Mouse (Mus musculus) CD4-positive, CD25-positive, alpha-beta regulatory T cell, adult 2 months (primary cell): ENCODE measurements around the gene Cdip1.
"Not testable (repeated sequence)": the region's sequence is repeated elsewhere in the genome, so short reads cannot be mapped to it uniquely, and the experiment has no call there.

Experiments
- DNase-seq: peaks from one replicate; pipeline ENCODE4 v3.0.0-alpha.2; 2012; ENCODE audit warnings: low read depth, low spot score

The Cdip1 gene

DNA sequence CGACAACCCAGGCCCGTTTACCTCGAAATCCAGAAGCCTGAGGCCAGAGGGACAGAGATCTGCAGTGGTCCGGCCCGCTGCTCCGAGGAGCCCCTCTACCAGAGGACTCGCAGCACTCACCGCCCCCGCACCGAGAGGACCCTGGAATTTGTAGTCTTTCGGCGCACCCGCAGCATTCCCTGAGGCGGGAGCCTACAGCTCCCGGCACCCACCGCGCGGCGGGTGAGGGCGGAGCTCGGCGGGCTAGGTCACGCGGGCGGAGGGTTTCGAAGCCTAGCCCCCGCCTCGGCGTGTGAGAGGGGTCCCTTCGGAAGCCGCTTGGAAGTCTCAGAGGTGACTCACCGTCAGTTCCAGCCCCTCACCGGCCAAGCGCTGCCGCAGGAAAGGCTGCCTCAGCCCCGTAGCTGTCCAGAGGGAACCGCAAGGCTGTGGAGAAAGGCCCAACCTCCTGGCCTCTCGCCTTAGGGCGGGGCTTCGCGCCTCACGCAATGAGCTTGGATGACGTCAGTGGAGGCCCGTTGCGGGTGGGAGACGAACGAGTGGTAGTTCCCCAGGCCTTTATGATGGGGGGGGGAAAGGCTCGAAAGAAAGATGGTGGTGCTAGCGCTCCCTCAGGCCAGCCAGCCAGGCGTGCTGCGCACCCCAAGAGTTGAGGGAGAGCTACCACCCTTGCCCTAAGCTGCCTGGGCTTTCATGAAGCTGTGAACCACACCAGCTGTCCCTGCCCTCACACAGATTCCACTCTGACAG is at the start of gene Cdip1:
TSS of gene Cdip1 (minus strand) at position 483 of the 750 bp plus-strand sequence.
- peak; percentile 97 for DNase-seq

DNA sequence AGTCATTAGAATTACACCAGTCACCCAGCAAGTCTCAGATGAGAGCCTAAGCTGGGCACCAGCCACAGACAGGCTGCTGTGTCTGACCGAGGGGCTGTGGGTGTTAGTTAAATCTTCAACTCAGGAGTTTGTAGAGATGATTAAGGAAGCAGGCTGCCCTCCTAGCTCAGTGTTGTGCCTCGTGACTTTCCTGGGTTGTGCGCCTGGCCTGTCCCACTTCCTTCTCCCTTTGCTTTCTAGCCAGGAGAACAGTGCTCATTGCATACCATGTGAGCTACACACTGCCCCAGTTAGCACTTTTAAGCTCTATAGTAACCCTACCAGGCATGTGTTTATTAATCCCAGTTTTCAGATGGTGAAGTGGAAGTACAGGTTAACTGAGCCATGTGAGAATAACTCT is 49.5 kb upstream of the Cdip1 start:
- no peak for DNase-seq

DNA sequence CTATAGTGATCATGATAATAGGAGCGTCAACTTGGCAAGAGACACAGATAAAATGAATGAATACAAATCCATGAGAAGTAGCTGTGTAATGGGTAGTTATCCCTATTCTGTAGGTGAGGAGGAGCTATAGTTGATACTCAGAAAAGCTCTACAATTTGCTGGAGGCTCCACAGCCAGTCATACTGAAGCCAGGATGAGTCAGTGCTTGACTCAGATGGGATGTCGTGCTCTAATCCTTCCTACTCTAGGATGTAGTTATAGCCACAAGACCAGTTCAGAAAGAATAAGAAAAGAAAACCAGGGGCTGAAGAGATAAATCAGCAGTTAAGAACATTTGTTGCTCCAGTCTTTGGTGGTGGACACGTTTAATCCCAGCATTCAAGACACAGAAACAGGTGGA is 47.5 kb upstream of the Cdip1 start:
- DNase-seq: no peak

DNA sequence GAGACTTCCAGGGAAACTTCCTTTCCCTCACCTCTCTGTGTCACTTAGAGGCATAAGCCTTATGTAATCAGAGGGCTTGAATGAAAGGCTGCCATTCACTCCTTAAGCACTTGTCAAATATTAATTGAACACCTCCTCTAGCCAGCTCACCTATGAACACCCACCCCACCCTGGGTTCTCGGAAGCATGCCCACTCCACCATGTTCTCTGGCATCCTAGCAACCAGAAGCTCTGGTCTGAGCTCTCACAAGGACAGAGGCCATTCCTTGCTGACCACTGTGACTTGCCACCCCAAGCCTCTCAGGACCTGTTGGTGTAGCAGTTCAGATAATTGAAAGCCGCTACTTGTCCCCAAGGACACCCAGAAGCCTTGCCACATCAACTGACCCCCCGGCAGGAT is 45.1 kb upstream of the Cdip1 start, which contains the start of gene 4930562C15Rik:
TSS of gene 4930562C15Rik (plus strand) at position 226 of the 400 bp plus-strand sequence.
- no peak for DNase-seq

DNA sequence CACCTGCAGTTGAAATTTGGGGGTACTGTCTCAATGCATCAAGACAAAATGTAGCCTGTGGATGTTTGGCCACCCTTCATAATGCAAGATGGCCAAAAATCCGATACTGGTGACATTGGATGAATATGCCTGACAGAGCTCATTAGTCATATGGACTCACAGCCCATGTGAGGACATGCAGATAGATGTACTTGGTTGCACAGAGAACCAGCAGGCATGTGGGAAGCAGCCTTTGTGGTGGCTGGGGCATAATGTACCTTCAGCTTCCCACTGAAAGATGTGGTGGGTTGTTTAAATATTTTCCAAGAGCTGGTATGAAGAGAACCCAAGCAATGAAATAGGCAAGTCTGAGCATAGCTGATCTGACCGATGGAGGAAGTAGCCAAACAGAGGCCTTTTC is 43.8 kb upstream of the Cdip1 start:
- no peak for DNase-seq

DNA sequence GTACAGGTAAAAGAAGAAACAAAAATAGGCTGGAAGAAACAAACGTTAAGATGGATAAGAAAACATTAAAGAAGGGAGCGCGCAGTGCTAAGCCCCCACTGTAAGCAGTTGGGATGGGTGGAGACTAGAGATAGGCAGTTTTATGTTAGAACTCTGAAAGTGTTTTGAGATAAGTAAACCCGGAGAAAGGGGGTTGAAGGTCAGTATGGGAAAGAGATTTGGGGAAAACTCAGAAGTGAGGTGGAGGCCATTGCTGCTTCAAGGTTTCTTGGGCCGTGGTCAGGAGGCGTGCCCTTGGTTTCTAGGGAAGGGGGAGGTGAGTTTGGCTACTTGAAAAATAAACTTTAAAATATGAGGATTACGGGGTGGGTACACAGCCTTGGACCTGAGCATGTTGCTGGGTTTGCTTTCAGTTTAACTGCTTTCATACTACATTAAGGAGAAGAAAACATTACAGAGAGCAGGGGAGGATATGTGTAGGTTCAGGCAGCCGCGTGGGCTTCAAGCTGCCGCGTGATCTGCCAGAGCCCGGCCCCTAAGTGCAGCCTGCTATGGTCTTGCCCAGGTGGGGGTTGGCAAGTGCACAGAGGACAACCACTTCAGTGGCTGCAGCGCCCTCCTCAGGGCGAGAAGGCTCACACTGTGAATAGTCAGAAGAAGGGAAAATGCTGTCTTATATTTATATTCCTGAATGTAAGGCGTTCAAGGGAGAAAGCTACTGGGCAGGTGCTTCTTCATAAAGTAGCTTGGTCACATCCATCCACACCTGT is 41.7 kb upstream of the Cdip1 start:
- DNase-seq: peak; percentile 9

DNA sequence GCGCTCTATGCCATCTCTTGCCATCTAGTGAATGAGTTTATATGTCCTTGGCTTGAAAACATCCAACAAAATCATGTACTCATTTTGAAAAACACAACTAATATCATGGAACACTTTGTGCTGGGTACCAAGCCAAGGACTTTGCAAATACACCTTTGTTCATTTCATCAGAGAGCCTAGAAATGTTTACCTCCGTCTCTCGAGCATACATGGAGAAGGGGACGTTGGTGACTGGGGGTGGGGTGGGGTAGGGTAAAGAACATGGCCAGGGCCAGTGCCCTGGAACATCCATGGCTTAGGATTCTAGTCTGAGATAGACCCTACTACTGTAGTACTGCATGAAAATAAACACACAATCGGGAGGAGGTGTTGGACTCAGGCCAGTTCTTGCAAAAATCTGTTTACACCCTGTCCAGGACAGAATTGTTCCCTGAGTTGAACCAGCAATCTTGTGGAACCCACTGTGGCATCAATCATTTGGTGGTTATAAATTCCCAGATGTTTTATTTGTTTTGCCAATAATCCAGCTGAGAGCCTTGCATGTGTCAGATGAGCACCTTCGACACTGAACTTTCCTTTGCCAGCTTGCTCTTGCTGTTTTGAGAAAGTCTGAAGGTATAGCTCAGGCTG is 39.3 kb upstream of the Cdip1 start:
- no peak for DNase-seq

DNA sequence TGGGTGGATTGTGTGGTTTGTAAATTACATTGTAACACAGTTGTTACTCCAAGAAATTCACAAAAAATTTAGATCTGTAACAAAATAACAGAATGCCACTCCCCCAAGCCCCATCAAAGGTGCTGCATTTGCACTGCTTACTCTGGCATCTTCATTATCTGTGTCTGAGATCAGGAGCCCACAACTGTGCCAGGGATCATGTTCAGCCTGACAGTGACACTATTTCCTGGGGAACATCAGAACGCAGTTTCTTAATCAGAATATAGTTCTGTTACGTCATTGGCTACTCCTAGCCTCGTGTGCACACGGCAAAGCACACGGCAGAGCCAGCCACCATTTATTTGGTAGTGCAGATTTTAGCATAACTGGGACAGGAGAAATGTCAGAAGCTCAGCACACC is 37.5 kb upstream of the Cdip1 start:
- no peak for DNase-seq

DNA sequence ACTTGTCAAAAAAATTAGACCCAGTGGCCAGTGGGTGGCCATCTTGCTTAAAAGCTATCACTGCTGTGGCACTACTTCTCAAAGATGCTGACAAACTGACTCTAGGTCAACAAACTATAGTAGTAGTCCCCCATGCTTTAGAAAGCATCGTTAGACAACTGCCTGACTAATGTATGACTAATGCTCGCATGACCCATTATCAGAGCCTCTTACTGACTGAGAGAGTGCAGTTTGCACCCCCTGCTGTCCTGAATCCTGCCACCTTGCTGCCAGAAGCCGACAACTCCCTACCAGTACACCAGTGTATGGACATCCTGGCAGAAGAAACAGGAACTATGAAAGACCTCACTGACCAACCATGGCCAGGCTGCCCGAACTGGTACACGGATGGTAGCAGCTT is 34.4 kb upstream of the Cdip1 start:
- not testable (repeated sequence) for DNase-seq

DNA sequence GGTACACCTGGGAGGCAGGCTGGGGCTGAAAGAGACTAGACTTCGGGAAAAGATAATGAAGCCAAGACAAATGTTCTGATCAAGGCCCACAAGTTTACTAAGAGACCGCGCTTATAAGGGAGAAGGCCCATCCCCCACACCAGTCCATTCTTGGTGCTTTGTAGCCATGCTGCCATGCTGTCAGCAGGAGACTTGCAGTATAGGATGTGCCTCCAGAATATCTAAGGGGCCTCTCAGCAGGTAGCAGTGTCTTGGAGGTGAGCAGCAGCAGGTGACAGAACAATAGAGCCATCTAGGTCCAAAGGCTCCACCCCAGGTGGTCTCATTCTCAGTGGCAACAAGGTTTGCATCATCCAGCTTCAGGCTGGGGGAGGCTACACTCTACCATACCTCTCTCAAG is 28.3 kb upstream of the Cdip1 start:
- no peak for DNase-seq

DNA sequence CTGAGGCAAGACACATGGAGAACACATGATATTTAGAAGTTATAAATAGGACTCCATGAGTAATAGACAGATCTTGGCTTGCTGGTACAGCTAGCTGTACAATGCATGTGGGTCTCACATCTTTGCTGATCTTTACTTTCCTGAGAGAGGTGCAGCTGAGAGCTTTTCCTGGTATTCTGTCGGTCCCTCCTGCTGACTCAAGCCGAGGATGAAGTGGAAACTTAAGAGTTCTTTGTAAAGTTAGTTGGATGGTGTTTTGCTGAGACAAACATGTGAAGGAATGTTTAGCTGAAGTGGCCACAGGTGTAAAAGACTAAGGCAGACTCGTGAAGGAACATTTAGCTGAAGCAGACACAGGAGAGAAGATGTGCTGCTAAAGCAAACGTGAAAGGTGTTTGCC is 6.5 kb upstream of the Cdip1 start:
- no peak for DNase-seq

DNA sequence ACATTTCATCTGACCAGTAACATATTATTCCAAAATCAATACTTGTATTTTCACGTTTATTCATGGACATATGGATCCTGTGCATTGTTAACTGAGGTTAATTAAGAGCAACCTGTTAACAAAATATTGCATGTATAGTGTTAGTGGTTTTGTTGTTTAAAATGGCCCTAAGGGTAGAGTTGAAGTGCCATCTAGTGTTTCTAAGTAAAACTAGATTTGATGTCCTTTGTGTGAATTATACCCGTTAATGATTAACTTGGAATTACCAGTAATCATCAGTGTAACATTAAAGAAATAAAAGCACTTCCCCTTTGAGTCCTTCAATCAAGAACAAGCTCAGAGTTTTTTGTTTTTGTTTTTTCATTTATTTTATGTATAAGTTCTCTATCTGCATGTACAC is 1.2 kb upstream of the Cdip1 start:
- DNase-seq: peak; percentile 61

DNA sequence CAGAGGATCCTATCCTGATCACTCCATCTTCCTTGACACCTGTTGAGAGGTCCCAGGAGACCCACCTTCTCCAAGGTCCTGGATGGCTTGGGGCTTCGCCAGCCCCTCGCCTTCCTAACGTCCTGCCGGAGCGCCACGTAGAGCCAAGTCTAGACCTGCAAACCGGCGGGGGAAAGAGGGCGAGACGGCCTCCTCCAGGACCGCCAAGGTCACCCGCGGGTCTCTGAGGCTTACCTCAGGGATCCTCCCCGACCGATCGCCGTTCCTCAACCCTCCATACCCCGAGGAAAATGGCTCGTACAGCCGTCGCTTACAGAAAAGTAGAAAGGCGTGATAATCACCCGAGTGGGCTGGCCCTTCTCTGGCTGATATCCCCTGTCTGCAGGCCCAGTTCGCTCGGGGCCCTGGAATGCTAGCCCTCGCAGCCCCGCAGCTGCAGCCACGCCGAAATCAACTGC is 752 bp downstream of the Cdip1 start:
- no peak for DNase-seq

DNA sequence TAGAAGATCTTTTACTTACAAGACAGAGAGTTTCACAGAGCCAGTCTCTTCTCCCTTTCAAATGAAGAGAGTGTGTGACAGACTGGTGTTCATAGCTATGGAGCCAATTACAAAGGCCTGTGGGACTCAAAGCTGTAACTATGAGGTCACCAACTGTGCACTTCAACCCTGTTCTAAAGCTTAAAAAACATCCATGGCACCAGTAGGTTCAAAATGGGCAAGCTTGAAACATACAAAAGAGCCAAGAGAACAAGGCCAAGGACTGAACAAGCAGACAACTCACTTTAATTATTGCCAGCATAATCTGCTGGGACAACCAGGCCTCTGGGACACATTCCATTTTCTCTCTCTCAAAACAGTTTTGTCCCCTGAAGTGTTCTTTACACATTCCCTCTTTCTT is 1.9 kb downstream of the Cdip1 start:
- no peak for DNase-seq

DNA sequence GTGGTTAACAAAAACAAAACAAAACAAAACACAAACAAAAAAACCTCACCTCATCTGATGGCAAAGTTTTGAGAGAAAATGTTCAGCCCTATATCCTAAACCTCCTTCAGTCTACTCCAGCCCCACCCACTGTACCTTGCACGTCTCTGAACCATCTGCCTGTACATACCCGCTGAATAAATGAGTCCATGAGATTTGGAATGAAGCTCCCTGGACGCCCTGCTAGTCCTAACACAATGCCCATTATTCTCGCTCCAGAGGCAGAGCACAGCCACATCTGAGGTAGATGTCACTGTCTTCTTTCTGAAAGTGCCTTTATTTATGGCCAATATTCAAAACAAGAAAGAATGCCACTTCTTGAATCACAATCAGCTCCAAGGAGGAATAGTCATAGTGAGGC is 4.4 kb downstream of the Cdip1 start:
- no peak for DNase-seq

DNA sequence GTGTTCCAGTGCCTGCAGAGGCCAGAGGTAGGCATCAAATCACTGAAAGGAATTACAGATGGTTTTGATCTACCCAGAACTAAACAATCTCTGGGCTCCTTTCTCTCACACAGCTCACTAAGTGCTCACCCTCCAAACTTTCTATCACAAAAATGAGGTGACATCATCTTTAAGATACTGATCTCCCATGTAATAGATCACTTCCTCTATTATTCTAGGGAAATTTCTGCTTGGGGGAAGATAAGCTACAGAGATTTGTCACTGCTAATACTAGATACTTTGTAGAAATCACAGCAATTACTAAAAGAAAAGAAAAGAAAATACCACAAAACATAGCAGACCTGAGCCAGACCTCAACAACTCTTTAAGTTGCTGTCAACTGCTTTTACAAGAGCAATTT is 7.6 kb downstream of the Cdip1 start:
- DNase-seq: peak; percentile 41

DNA sequence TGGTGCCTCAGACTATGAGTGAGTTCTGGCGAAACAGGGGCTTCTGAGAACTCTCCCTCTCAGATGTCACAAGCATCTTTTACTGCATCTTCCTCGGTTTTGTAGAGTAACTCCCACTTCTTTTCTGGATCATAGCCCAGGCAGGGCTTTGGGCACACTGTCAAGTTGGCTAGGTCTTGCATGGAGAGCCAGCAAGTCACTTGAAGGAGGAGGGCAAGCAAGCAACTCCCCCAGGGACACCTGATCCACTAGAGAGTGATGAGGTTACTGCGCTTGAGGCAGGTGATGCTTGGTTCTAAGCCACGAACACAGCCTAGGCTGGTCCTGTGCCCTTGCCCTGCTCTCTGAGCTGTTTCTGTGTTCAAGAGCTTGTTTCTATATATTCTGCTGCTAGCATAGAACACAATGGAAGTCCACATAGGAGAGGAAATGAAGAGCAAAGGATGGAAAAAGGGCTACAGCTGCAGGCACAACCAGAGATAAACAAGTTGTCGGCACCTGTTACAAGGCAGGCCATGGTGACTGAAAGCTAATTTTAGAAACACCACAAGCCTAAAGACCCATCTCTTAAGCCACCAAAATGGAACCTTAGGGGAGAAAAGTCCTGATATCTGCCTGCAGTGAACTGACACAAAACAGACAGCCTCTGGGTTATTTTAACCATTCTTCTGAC is 8.4 kb downstream of the Cdip1 start:
- no peak for DNase-seq

DNA sequence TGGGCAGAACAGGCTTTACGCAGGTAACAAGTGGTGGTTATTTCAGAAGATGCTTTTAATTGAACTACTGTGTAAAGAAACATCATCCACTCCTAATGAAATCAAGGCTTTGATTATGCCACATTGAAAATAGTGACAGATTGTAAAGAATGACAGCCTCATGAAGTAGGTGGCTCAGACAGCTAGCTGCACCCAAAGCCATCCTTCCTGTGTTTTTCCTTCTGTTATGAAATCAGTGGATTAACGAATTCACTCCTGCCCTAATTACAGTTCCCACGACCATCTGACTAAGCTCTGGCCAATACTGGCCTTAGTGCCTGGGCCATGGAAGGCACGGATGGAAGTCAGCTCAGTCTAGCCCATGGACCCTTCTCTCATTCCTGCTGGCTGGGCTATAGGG is 11.2 kb downstream of the Cdip1 start:
- DNase-seq: no peak

DNA sequence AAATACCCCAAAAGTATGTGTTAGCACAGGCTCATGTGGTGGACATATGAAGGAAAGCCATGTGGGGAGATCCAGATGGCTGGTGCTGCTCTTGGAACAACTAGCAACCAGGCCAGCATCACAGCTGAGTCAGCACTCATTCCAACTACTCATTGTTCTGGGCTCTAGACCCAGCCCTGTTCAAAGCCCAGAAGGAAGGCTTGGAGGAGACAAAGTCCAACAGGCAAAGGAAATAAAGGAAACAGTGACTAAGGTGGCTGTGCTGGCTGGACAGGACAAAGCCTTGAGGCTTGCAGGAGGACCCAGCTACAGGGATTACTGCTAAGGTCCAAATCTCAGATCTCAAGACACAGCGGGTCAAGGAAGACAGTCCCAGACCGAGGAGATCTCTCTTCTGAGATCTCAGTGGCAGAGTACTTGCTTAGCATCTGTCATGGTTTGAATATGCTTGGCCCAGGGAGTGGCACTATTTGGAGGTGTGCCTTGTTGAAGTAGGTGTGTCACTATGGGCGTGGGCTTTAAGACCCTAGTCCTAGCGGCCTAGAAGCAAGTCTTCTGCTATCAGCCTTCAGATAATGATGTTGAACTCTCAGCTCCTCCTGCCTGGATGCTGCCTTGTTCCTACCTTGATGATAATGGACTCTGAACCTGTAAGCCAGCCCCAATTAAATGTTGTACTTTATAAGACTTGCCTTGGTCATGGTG is 12.0 kb downstream of the Cdip1 start:
- no peak for DNase-seq

DNA sequence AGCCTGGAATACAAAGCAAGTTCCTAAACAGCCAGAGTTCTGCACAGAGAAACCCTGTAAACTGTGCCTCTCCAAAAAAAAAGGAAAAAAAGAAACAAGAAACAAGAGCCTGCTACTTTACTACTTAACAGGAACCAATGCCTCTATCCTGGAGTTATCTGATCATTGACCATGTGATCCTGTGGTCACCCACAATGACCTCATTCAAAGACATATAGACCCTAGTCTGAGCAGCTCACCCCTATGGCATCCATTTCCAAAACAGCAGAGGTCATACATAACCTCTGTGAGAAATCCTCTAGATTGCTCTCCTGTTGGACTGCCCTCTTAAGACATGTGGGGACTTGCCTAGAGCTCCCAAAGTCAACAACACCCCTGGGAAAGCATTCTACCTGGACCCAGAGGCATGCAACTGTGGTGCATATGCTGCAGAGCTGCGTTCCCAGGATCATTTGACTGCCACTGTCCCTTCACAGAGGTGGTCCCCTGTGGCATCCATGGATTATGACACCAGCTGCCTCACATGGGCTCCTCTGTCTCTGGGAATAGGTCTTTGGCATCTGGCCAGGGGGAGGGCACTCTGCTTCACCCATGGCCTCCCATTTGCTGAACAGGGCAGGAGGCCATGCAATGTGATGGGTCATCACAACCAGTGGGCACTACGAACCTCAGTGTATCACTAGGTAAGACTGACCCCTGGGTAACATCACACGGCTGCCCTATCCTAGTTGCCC is 12.8 kb downstream of the Cdip1 start:
- no peak for DNase-seq
